Mouse (Mus musculus) lung, adult 10 weeks (tissue): Measurements from ENCODE around the gene Arl6ip4. TPM values are rescaled to one million over a fixed set of nuclear protein-coding genes. Genes with fewer than 3 reads are reported as not detected.

Source experiments
- polyA plus RNA-seq: library from polyadenylated mRNA; stranded (reverse); fragments of 350-450 nt; fragmentation: Illumina TruSeq; extraction: RNeasy Lipid Tissue Mini Kit (QIAGEN cat#74804); gene quantifications from one replicate; pipeline ENCODE4 v1.2.3, GENCODE M21; 2014; ENCODE audit warnings: low read depth, low replicate concordance; ENCODE audit not compliant: insufficient read depth

The Arl6ip4 gene
- polyA plus RNA-seq, result 48.1 TPM

GRCm38 (mm10) chr5:124115990-124116845 lies at the start of gene Arl6ip4:
Gene Arl6ip4 (plus strand): TSS chr5:124116089.

GRCm38 (mm10) chr5:124095596-124096232 lies 20.2 kb upstream of the Arl6ip4 start, which contains the start of gene Abcb9:
Gene Abcb9 (minus strand): TSS chr5:124095798.

GRCm38 (mm10) chr5:124111742-124112497 lies 4.0 kb upstream of the Arl6ip4 start, which contains the start of gene Ogfod2:
Gene Ogfod2 (plus strand): TSS chr5:124112297.

Other genes with a start within 250 kb of the Arl6ip4 start
- gene Hcar1, start 236.1 kb upstream of the Arl6ip4 start, polyA plus RNA-seq, result 1.1 TPM
- 37.4 TPM for gene Denr, start 208.9 kb upstream of the Arl6ip4 start, polyA plus RNA-seq
- not detected for gene Gm43518, start 188.7 kb upstream of the Arl6ip4 start, polyA plus RNA-seq
- gene Ccdc62, start 185.4 kb upstream of the Arl6ip4 start, polyA plus RNA-seq, result 1.8 TPM
- 14.2 TPM for gene Hip1r, start 142.5 kb upstream of the Arl6ip4 start, polyA plus RNA-seq
- gene Vps37b, start 83.8 kb upstream of the Arl6ip4 start, polyA plus RNA-seq, result 14.6 TPM
- gene Abcb9, start 20.3 kb upstream of the Arl6ip4 start, polyA plus RNA-seq, result 3.2 TPM
- gene Ogfod2, start 3.8 kb upstream of the Arl6ip4 start, polyA plus RNA-seq, result 23.3 TPM
- 13.8 TPM for gene Pitpnm2, start 133.7 kb downstream of the Arl6ip4 start, polyA plus RNA-seq
- gene Mphosph9, start 211.9 kb downstream of the Arl6ip4 start, polyA plus RNA-seq, result 1.3 TPM
- gene 2810006K23Rik, start 212.0 kb downstream of the Arl6ip4 start, polyA plus RNA-seq, result 7.3 TPM
- gene Cdk2ap1, start 247.0 kb downstream of the Arl6ip4 start, polyA plus RNA-seq, result 79.2 TPM